In genomic region chr4:134480864-134481263, GRCm38 (mm10) we compare ENCODE assay signal across 8 mouse cellular contexts. TPM values are rescaled to one million over a fixed set of nuclear protein-coding genes. Genes with fewer than 3 reads are reported as not detected.
DNase-seq lines count a peak whose midpoint lies in the region; ATAC-seq lines count a peak whose summit lies in the region.

No protein-coding gene starts in this region.

- 23% methylated on average over 6 of the region's 6 CpGs for WGBS in heart, embryonic 10.5 days

- no peak overlapping the region for H3K27ac ChIP-seq in heart, embryonic 10.5 days

- H3K36me3 ChIP-seq in heart, embryonic 10.5 days, result peaks cover 8% of the 10 kb centered on the region; the same call in 1 of the 2 replicates

- peaks cover 24% of the 10 kb centered on the region for H3K27me3 ChIP-seq in heart, embryonic 10.5 days (ENCODE audit: insufficient read depth, poor library complexity, severe bottlenecking)

- ATAC-seq in megakaryocyte, adult 5-6 weeks (ENCODE audit: poor library complexity, severe bottlenecking), result peak; percentile 76

- H3K9me3 ChIP-seq in heart, embryonic 10.5 days, result no peaks in the 10 kb centered on the region

- H3K4me1 ChIP-seq in heart, embryonic 10.5 days, result peaks cover 8% of the 10 kb centered on the region

- DNase-seq in heart, adult 8-10 months (ENCODE audit: low spot score), result peak; percentile 66
- DNase-seq in heart, embryonic 10.5 days (ENCODE audit: low spot score), result no peak
- DNase-seq in R1 (ENCODE audit: low read depth, low spot score), result peak; percentile 100
- DNase-seq in cerebellum, postnatal 36 days, result peak; percentile 76 to 82
- DNase-seq in heart, adult 9 months (ENCODE audit: low spot score in 2 of 2), result peak; percentile 34 to 56
- DNase-seq in layer of hippocampus, postnatal 10 days (ENCODE audit: low spot score in 2 of 2), result peak; percentile 80 to 82
- DNase-seq in spleen, postnatal 36 days (ENCODE audit: low spot score in 2 of 2), result peak; percentile 66 to 69

- no peak overlapping the region for H3K4me3 ChIP-seq in heart, embryonic 10.5 days

RNA-seq across cellular contexts. Expression of gene Stmn1, which starts 12.7 kb away (rescaled TPM):
- 10 to 100 TPM; 20.8 to 26.2 (median 22.0) TPM for total RNA-seq in heart, adult 8-10 months (2022)
- polyA plus RNA-seq in heart, embryonic 10.5 days (2016; fragmentation: Nextera tagmentation; extraction: Ambion mirVana), result 838 and 1,170 TPM in 2 replicates
- total RNA-seq in layer of hippocampus, postnatal 10 days (2021), result 1,000 to 10,000 TPM; 1,050 to 1,137 TPM
- total RNA-seq in megakaryocyte, adult 5-6 weeks (2015), result 563 and 570 TPM in 2 replicates
- total RNA-seq in megakaryocyte, adult 5-6 weeks (2017), result 790 and 821 TPM in 2 replicates

RNA-seq across cellular contexts. Expression of gene Paqr7, which starts 15.6 kb away (rescaled TPM):
- 10 to 100 TPM; 15.8 to 28.8 (median 20.2) TPM for total RNA-seq in heart, adult 8-10 months (2022)
- 7.8 and 14.5 TPM in 2 replicates for polyA plus RNA-seq in heart, embryonic 10.5 days (2016; fragmentation: Nextera tagmentation; extraction: Ambion mirVana)
- total RNA-seq in layer of hippocampus, postnatal 10 days (2021), result 10 to 100 TPM; 50.0 to 51.9 TPM
- total RNA-seq in megakaryocyte, adult 5-6 weeks (2015), result 10.7 and 11.7 TPM in 2 replicates
- 17.0 and 17.6 TPM in 2 replicates for total RNA-seq in megakaryocyte, adult 5-6 weeks (2017)

RNA-seq across cellular contexts. Expression of gene Aunip, which starts 29.9 kb away (rescaled TPM):
- total RNA-seq in heart, adult 8-10 months (2022), result under 1 TPM in 1 of 4 experiments, not detected in 3; 0.20 TPM
- polyA plus RNA-seq in heart, embryonic 10.5 days (2016; fragmentation: Nextera tagmentation; extraction: Ambion mirVana), result 16.1 and 17.2 TPM in 2 replicates
- under 1 TPM; 0.48 to 0.78 TPM for total RNA-seq in layer of hippocampus, postnatal 10 days (2021)
- 3.7 and 3.9 TPM in 2 replicates for total RNA-seq in megakaryocyte, adult 5-6 weeks (2015)
- total RNA-seq in megakaryocyte, adult 5-6 weeks (2017), result 12.6 and 17.0 TPM in 2 replicates

RNA-seq across cellular contexts. Expression of gene Mtfr1l, which starts 54.3 kb away (rescaled TPM):
- 100 to 1,000 TPM; 182 to 213 (median 198) TPM for total RNA-seq in heart, adult 8-10 months (2022)
- 155 and 166 TPM in 2 replicates for polyA plus RNA-seq in heart, embryonic 10.5 days (2016; fragmentation: Nextera tagmentation; extraction: Ambion mirVana)
- 10 to 100 TPM; 82.0 to 86.7 TPM for total RNA-seq in layer of hippocampus, postnatal 10 days (2021)
- 40.4 and 48.1 TPM in 2 replicates for total RNA-seq in megakaryocyte, adult 5-6 weeks (2015)
- total RNA-seq in megakaryocyte, adult 5-6 weeks (2017), result 33.6 and 38.3 TPM in 2 replicates

Comparison
In these comparisons a context has a peak if more than half of its experiments do, and no peak if none do; other contexts are left out.
1. RNA of gene Stmn1, which starts 12.7 kb away (total RNA-seq): 1,050 to 1,137 TPM in layer of hippocampus, postnatal 10 days and 563 to 821 TPM in megakaryocyte, adult 5-6 weeks; 20.8 to 26.2 TPM in heart, adult 8-10 months; every median in the first group is over 10 times any median in the second.